Mouse (Mus musculus): Measurements from ENCODE around the gene Hk1.

DNA sequence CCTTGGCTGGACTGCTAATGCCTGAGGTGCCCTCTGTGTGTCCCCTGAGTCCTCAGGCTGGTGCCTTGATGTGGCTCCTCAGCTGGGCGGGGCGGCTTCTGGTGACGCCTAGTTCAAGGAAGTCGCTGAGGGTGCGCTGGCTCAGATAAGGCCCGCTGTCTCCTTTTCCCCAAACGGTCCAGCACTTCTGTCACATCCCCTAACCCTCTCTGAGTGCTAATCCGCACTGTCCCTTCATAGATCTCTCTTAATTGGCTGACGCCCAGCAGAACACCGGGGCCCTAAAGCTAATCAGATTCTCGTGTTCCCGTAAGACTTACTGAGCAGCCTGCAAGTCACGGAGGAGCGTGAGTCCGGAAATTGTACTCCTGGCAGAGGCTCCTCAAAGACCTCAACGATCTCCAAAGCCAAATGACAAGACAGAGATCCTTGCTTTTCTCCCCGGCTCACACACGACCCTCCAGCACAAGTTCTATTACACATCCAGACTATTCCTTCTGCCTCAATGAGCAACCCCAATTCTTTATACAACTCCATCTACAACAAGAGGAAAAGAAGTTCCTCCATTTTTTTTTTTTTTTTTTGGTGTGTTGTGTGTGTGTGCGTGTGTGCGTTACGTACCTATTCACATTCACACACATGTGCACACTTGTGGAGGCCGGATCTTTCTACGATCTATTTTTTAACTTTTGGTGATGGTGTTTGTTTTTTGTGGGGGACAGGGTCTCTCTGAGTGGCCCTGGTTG, 52.0 kb downstream of the Hk1 start:
- TF ChIP-seq CTCF (IDR thresholded peaks at IDR 0.05; ENCODE audit: low read depth, low read length) = no peak
- no peak for TF ChIP-seq POLR2AphosphoS5 (IDR thresholded peaks at IDR 0.05; ENCODE audit: insufficient replicate concordance, low read depth, low read length)
